Mouse (Mus musculus) cerebellum, adult 18-20 months (tissue): Measurements from ENCODE around the gene Miox.

Experiments
- DNase-seq, 2 experiments: peaks; one replicate each; pipeline ENCODE4 v3.0.0; 2021

The Miox gene

GRCm38 (mm10) chr15:89372536-89372935 is 38.3 kb downstream of the Miox start:
- peak in 1 of 2 experiments; percentile 24 for DNase-seq

- peak; percentile 81 to 87 for DNase-seq
Observed at GRCm38 (mm10) chr15:89373027-89373761, 39.0 kb downstream of the Miox start.

GRCm38 (mm10) chr15:89373762-89374248 is 39.6 kb downstream of the Miox start, which contains the start of gene Sco2:
Gene Sco2 (minus strand): TSS chr15:89373846.
- DNase-seq: peak; percentile 93 to 97

GRCm38 (mm10) chr15:89374340-89374739 is 40.1 kb downstream of the Miox start:
- no peak for DNase-seq

GRCm38 (mm10) chr15:89374801-89375534 is 40.8 kb downstream of the Miox start:
- DNase-seq: peak in 1 of 2 experiments; percentile 22

GRCm38 (mm10) chr15:89376040-89376439 is 41.8 kb downstream of the Miox start:
- peak in 1 of 2 experiments; percentile 22 for DNase-seq

GRCm38 (mm10) chr15:89376957-89377356 is 42.8 kb downstream of the Miox start, which contains the start of gene Tymp:
Gene Tymp (minus strand): TSS chr15:89377039.
- DNase-seq: peak in 1 of 2 experiments; percentile 31

- DNase-seq: peak in 1 of 2 experiments; percentile 39
Observed at GRCm38 (mm10) chr15:89377362-89377761, 43.2 kb downstream of the Miox start.

- peak in 1 of 2 experiments; percentile 57 for DNase-seq
Observed at GRCm38 (mm10) chr15:89377938-89378828, 44.0 kb downstream of the Miox start.

- peak; percentile 86 to 89 for DNase-seq
Observed at GRCm38 (mm10) chr15:89378831-89379401, 44.7 kb downstream of the Miox start, which contains the start of gene Odf3b. Gene Odf3b (minus strand): TSS chr15:89379282.

- peak; percentile 61 to 69 for DNase-seq
Observed at GRCm38 (mm10) chr15:89379429-89379828, 45.2 kb downstream of the Miox start.

GRCm38 (mm10) chr15:89384617-89385016 is 50.4 kb downstream of the Miox start, which contains the start of gene Klhdc7b:
Gene Klhdc7b (plus strand): TSS chr15:89384917.
- DNase-seq: no peak
